Mouse (Mus musculus) CD4-positive, CD25-positive, alpha-beta regulatory T cell (primary cell): Measurements from ENCODE around the gene 1700025G04Rik. TPM values are rescaled to one million over a fixed set of nuclear protein-coding genes. Genes with fewer than 3 reads are reported as not detected.

Experiments
- polyA plus RNA-seq: library from polyadenylated mRNA; unstranded; fragments of 100-300 nt; shearing (Covaris generic); gene quantifications from one replicate; pipeline ENCODE4 v1.2.1, GENCODE M21; 2017

Gene 1700025G04Rik
- polyA plus RNA-seq: 26.2 TPM

GRCm38 (mm10) chr1:152090018-152090553, at the start of gene 1700025G04Rik:
Gene 1700025G04Rik, minus strand, starts transcription at chr1:152090125.

